Mouse (Mus musculus) mature B cell (primary cell): Measurements from ENCODE around the gene Gm21974.
"Not testable (repeated sequence)": the region's sequence is repeated elsewhere in the genome, so short reads cannot be mapped to it uniquely, and the experiment has no call there.

Experiments used
- in situ Hi-C: fragments of 300-500 bp; cut with MboI; formaldehyde crosslinking; loops from 2 replicates; pipeline ENCODE4 v1.14.3; 2019

Gm21974 gene

DNA sequence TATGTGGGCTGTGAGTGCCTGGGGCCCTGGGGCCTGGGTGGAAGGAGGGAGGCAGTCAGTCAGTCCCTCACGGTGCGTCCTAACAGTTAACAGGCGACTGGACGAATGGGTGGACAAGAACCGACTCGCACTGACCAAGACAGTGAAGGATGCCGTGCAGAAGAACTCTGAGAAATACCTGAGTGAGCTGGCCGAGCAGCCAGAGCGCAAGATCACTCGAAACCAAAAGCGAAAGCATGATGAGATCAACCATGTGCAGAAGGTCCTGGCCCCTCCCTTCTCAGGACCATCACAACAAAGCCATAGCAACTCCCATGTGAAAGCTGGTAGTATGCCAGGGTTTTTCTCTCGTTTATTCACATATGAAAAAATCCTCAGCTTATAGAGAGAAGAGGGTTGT is 20.0 kb upstream of the Gm21974 start:
- in situ Hi-C loops: no loop called here

DNA sequence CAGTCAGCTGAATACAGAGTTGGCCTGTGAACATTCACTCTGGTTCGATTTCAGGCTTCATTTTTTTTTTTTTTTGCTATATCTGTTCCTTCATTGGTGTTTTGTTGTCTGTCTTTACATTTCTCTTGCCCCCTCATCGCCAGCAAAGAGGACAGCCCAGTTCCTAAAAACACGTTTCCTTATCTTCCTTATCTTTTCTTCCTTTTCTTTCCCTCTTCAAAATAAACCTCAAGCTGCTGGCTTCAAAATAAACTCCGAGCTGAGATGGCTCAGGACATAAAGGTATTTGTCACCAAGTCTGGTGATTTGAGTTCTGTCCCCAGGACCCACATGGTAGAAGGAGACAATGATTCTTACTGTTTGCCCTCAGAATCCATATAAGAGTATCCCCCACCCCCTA is 17.7 kb upstream of the Gm21974 start:
- in situ Hi-C loops: no loop called here

DNA sequence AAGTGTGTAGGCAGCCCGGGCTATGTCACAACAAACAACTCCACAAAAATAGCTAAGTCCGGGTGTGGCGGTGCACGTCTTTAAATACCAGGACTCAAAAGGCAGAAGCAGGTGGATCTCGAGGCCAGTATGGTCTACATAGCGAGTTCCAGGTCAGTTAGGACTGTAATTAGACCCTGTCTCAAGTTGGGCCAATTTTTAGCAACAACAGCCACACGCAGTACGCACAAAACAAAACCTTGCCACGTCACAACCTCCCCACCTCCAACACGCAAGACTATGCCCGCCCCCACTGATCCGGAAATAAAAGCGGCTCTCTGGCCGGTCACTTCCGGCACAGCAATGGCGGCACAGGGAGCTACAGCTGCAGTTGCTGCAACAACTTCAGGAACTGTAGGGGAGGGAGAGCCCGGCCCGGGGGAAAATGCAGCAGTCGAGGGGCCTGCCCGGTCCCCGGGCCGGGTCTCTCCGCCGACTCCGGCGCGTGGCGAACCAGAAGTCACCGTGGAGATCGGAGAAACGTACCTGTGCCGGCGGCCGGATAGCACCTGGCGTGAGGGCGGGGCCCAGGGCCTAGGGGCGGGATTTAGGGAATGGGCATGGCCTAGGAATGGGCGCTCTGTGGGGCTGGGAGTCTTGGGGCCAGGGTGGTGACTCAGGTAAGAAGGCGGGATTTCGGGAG is 17.1 kb upstream of the Gm21974 start, which contains the start of gene Kat8:
Kat8 (plus strand) TSS at position 327 of the 682 bp plus-strand sequence.
- in situ Hi-C loops: no loop called here

DNA sequence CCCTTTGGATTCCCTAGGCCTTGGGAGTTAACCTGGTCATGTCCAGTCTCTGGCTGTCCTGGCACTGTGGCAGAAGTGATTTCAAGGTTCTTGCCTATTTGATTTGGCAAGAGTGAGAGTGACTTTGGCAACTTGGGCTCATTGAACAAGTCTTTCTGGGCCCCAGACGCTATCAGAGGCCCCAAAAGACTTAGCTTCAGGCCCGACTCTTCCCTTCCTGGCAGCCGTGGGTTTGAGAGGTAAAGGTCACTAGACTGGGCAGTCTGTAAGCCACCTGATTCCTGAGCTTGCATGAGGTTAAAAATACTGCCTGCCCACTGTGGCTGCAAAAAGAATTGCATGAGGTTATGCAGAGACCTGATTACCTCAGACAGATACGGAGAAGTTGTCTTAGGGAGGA is 13.4 kb upstream of the Gm21974 start:
- in situ Hi-C loops: no loop called here

DNA sequence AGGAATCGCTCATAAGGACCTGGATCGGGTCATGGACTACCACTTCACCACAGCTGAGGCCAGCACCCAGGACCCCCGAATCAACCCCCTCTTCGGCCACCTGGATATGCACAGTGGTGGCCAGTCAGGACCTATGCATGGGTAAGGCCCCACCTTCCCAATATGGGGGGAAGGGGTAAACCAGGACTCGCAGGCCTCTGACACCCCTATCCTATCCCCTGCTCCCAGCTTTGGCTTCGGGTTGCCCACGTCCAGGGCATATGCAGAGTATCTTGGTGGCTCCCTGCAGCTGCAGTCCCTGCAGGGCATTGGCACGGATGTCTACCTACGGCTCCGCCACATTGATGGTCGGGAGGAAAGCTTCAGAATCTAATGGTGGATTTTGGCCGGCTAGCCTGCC is 12.7 kb upstream of the Gm21974 start:
- in situ Hi-C loops: no loop called here

DNA sequence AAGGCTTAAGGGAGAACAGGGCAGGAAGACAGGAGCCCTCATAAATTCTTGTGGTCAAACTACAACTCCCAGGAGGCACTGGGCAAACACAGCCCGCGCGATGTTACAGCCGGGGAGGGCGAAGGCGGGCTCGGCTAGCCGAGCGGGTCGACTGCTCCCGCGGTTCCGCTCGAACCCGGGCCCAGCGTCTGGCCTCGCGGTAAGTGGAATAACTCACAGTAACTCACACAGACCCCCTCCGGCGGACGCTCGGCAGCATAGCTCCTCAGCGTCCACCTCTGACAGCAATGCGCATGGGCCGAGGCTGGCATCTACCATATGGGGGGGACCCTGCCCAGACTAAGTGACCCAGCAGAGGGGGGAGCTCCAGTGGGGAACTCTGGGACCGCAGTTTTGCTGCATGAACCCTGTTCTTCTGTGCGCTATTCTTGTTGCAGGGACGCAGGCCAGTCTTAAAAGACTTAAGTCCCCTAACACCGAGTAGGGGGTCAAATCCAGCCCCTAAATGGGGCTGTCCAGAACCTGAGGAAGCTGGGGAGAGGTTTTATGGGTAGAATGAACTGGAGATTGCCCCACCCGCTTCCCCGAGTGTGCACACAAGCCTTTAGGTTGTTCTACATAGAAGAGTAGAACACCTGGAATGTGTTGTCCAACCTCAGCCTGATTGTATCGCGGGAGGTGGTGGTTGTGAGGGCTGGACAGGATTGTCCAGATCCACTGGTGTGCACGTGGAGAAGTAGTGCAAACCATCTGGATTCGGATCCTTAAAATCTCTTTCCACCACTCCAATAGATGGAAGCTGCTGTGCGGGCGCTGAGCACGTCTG is 8.9 kb upstream of the Gm21974 start, which contains the start of gene Bckdk:
Bckdk (plus strand) TSS at position 112 of the 826 bp plus-strand sequence.
- in situ Hi-C loops: no loop called here

DNA sequence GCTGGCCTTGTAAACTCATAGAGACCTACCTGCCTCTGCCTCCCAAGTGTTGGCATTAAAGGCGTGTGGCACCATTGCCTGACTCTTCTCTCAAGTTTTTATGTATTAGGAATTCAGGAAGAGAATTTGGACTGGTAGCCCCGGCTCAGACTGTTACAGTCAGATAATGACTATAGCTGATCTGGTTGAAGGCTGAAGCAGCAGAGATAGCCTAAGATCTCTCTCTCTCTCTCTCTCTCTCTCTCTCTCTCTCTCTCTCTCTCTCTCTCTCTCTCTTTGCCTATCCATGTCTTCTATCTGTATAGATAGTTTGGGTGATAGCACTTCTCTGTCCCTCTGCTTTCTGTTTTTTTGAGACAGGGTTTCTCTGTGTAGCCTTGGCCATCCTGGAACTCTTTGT is 6.5 kb upstream of the Gm21974 start:
- in situ Hi-C loops: no loop called here

DNA sequence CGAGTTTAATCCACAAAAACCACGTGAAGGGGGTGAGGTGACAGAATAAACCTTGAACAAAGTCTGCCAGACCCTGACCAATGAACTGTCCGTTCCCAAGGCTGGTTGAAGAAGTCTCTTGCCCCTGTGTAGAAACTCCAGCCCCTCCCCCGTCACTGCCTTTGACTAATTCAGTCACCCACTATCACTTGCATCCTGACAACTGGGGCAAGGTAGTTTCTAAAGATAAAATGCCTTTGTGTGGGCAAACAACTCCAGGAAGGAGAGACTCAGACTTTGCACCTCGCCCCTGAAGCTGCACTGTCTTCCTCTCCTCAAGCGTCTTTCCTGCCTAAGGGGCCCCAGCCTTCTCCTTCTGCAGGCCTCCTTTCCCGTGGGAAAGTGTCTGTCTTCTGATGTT is 4.7 kb upstream of the Gm21974 start:
- in situ Hi-C loops: no loop called here

DNA sequence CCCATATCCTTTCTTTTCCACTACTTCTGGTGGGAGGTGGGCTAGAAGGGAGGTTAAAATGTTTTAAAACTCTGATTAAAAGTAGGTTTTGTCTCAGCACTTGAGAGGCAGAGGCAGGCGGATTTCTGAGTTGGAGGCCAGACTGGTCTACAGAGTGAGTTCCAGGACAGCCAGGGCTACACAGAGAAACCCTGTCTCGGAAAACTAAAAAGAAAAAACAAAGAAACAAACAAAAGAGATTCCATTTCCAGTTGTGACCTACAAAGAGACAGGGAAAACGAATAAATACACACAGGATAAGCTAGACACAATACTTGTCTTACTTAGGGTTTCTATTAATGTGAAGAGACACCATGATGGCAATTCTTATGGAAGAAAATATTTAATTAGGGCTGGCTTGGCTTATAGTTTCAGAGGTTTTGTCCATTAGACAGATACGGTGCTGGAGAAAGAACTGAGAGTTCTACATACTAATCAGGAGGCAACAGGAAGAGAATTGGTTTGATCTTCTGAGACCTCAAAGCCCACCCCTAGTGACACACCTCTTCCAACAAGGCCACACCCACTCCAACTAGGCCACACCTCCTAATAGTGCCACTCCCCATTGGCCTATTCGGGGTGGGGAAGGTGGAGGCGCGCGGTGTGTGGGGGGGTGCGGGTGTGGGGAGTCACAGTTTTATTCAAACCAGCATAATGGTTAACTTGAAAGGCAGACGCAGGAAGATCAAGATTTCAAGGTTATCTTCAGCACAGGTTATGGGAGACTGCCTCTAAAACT is 3.1 kb upstream of the Gm21974 start:
- in situ Hi-C loops: no loop called here

DNA sequence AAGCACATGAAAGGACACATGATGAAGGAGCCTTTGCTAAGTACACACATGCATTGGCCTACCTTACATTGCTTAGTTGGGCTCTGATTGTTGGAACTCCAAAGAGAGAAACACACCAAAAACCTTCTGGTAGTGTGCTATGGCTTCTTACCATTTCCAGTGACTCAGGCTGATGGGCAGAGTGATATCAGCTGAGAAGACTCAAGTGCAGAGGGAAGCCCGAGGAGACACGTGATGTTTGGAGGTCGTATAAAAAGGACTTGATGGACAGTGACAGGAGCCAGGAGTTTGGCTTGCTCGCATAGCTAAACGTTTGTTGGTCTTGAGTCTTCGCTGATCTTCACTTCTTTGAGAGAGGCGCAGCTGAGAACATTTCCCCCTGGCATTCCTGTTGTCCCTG is 2.3 kb upstream of the Gm21974 start:
- in situ Hi-C loops: no loop called here

DNA sequence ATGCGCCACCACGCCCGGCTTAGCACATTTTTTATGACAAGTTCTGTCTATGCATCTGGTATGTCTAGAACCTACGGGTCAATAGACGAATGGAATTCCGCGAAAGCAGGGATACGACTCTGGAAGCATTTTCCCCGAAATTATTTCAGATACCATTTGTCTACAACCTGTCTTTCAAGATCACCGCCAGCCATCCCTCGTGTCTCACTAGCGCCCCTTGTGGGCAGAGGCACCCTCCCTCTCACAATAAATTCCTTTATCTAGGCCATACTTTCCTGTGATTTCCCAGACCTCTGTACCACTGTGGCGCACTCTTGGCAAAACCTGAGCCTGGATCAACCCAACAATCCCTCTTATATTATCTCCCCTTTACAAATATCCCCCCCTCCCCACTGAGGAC is 1.1 kb upstream of the Gm21974 start:
- in situ Hi-C loops: no loop called here

DNA sequence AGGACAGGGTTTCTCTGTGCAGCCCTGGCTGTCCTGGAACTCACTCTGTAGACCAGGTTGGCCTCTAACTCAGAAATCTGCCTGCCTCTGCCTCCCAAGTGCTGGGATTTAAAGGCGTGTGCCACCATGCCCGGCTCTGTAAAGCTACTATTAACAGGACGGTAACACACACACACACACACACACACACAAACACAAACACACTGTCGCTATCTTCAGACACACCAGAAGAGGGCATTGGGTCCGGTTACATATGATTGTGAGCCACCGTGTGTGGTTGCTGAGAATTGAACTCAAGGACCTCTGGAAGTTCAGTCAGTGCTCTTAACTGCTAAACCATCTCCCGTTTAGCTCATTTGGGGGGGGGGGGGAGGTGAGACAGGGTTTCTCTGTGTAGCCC is 637 bp upstream of the Gm21974 start:
- in situ Hi-C loops: not testable (repeated sequence)

DNA sequence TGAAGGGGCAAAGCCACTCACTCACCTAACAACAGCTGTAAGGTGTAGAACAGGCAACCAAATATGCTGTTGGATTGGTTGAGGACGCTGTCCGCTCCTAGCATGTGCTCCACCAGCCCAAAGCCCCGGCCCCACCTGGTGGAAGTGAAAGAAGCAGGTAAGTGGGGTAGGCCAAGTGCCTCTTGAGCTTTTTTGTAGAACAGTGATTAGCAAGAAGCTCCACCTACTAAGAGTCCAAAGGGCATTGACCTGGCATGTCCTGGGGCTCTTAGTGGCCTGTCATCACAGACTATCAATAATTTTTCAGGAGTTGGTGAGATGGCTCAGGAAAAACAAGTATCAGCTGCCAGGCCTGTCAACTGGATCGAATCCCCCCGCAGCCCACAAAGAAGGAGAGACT is 774 bp downstream of the Gm21974 start:
- in situ Hi-C loops: no loop called here

DNA sequence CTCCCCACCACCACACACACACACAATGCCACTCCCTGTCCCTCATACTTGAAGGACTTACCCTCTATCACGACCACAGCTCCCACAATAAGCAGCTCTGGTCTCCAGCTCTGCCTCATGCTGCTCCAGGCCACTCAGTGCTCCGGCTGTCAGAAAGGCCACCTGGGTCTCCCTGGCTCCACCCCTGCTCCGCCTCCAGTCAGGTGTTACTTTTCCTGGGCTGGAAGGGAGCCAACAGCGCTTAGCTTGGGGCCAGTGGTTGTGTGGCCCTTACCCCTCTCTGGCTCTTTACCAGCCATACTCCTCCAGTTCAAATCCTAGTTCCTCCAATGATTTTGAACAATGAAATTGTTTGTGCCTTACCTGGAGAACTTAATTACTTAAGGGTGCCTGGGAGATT is 4.5 kb downstream of the Gm21974 start, which contains the start of gene Prss53:
Prss53 (minus strand) TSS at position 173 of the 400 bp plus-strand sequence.
- in situ Hi-C loops: no loop called here

DNA sequence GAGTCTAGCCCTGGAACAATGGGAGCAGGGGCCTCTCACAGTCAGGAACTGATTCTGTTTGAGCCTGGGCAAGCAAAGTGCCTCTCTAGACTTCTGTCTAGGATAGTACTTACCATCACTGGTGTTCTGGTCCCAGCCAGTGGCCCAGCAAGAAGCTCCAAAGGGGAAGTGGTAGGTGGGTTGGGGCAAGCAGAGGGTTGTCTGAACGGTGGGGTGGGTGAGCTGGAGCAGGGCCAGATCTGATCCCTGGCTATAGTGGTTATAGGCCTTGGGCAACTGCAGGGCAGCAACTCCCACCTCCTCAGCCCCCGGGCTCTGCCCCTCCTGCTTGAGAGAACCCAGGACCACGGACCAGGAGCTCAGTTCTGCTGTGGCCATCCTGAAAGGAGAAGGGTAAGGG is 6.4 kb downstream of the Gm21974 start:
- in situ Hi-C loops: no loop called here

DNA sequence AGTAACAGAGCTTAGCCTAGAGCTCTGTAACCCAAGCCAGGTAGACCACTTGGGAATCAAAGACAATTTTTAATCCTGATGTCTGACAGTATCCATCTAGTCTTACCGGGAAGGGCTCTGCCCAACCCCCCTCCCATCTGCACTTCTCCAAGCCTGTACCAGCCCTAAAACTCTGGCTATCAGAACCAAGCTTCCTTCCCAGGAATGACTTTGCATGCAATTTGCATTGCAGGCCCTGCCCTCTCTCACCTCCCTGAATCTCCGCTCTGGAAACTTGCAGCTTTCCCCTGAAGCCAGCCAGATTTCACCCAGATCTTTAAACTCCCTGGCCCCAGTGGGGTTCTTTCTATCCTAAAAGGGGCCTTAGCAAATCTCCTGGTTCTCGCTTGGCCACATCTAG is 7.5 kb downstream of the Gm21974 start:
- in situ Hi-C loops: no loop called here

DNA sequence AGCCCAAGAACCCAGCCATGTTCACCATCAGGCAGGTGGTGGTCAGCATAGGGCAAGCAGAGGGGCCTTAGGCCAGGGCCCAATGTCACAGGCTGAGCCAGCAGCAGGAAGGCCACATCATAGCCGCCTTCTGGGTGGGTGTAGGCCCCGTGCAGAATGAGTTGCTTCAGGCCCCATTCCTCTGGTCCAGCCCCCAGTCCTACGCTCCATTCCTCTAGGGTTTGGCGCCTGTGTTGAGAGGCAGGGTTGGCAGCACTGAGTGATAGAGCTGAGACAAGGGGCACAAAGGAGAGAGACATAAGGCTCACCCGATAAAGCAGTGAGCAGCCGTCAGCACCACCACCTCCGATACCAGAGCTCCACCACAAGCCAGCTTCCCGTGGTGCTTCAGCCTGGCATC is 8.1 kb downstream of the Gm21974 start:
- in situ Hi-C loops: no loop called here

DNA sequence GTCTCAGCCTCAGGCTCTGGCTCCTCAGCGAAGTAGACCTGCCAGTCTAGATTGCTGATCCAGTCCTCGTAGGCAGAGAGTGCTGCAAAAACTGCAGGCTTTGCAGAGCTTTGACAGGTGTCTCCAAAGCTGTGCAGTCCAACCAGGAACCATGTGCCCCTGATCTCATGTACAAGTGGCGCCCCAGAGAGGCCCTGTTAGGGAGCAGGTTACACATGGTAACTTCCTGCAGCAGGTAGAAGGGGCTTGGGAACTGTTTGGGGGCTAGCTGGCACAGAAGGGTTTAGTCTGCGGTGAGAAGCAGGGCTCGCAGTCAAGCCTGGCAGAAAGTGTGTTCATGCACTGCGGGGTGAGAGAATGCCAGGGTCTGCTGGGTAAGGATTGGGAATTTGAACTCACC is 8.7 kb downstream of the Gm21974 start:
- in situ Hi-C loops: no loop called here

DNA sequence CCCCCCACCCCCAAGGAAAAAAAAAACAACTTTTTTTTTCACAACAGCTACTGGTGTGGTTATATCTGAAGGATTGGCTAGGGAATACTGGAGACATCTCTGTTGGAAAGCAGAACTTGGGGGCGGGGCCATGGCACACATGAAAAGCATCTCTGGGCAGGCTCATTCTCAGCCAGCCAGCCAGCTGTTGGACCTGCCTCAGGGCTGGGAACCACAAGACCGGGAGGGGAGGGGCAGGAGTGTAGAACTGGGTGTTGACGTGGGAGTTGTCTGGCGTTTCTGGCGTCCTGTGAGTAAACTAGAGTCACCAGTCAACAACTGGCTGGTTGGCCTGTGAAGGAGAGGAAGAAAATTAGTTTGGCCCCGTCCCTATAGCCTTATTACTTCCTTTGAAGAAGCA is 9.3 kb downstream of the Gm21974 start:
- in situ Hi-C loops: no loop called here

DNA sequence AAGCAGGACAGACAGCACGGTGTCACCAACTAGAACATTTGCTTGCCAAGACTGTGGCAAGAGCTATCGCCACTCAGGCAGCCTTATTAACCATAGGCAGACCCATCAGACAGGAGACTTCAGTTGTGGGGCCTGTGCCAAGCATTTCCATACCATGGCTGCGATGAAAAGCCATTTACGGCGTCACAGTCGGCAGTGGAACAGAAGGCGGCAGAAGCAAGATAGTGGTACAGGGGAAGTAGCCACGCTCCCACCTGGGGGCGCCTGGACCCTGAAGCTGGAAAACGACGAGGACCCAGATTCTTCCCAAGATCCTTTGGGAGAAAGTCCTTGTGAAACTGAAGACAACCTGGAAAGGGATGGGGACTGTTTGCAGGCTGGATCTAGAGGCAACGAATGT is 14.8 kb downstream of the Gm21974 start:
- in situ Hi-C loops: no loop called here

DNA sequence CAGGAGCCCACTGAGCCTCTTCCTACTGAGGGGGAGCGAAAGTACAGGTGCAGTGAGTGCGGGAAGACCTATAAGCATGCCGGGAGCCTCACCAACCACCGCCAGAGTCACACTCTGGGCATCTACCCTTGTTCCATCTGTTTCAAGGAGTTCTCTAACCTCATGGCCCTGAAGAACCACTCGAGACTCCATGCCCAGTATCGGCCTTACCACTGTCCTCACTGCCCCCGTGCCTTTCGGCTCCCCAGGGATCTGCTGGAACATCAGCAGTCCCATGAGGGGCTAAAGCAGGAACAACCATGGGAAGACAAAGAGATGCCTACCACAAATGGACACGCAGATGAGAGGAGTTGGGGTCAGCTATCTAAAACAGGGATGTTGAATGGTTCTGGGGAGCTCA is 16.0 kb downstream of the Gm21974 start:
- in situ Hi-C loops: no loop called here
